Mouse (Mus musculus): ENCODE measurements around the gene Arsg.

Arsg gene

GRCm38 (mm10) chr11:109616766-109617165 is 143.6 kb downstream of the Arsg start:
- WGBS: 54% methylated on average over 4 of the region's 4 CpGs

GRCm38 (mm10) chr11:109619055-109619454 is 145.9 kb downstream of the Arsg start:
- 39% methylated on average over 8 of the region's 8 CpGs for WGBS

- 88% methylated on average over 6 of the region's 6 CpGs for WGBS
Measured at GRCm38 (mm10) chr11:109620356-109620755, 147.2 kb downstream of the Arsg start.

- 13% methylated on average over 2 of the region's 2 CpGs for WGBS
Measured at GRCm38 (mm10) chr11:109621183-109621582, 148.0 kb downstream of the Arsg start.

GRCm38 (mm10) chr11:109622518-109623037 is 149.4 kb downstream of the Arsg start:
- WGBS: 27% methylated on average over 15 of the region's 15 CpGs

Data from cerebral cortex, adult 2 months (tissue).